32 mouse cellular contexts compared by ENCODE assay signal in genomic region chr12:8632737-8633365, GRCm38 (mm10). TPM values are rescaled to one million over a fixed set of nuclear protein-coding genes. Genes with fewer than 3 reads are reported as not detected.
DNase-seq lines count a peak whose midpoint lies in the region; ATAC-seq and TF ChIP-seq lines count a peak whose summit lies in the region.
"Had no signal": no experiment of that assay in that cellular context is flagged by ENCODE, and none has a peak within 500 bp of the region (broad histone marks: within the 10 kb centered on the region; RNA-seq: fewer than 3 reads in every experiment).

No protein-coding gene starts in this region.

- no peak overlapping the region for H3K4me3 ChIP-seq in kidney, postnatal 0 days (replicated peaks; ENCODE audit: low read depth, low read length)
- H3K4me3 ChIP-seq in kidney, embryonic 16.5 days (ENCODE audit: low read length), result no peak overlapping the region
- no peak overlapping the region for H3K4me3 ChIP-seq in CH12.LX (replicated peaks in 1 of 3; ENCODE audit: low read depth in 2 of 3, low read length in 2 of 3, poor library complexity in 1 of 3)
- no peak overlapping the region for H3K4me3 ChIP-seq in kidney, embryonic 15.5 days (replicated peaks)
- H3K4me3 ChIP-seq: embryonic facial prominence, embryonic 10.5 days; embryonic facial prominence, embryonic 13.5 days; erythroblast, embryonic 14.5 days; forebrain, embryonic 12.5 days; forebrain, embryonic 15.5 days; heart, embryonic 12.5 days; heart, embryonic 15.5 days; hindbrain, embryonic 15.5 days had no signal

- no peak for TF ChIP-seq RAD21 in CH12.LX (IDR thresholded peaks at IDR 0.05; ENCODE audit: low read depth, low read length)

- dilution Hi-C loops in CH12.LX (cut with MboI; ENCODE audit: extremely low pct_ligation_motif_present, extremely low pct_unique_long_range_greater_than_20kb, low sequenced_read_pairs), result no loop called here

- H3K27me3 ChIP-seq in kidney, postnatal 0 days (ENCODE audit: insufficient read depth, low read length), result no peaks in the 10 kb centered on the region
- H3K27me3 ChIP-seq in kidney, embryonic 16.5 days (ENCODE audit: insufficient read depth, low read length), result no peaks in the 10 kb centered on the region
- H3K27me3 ChIP-seq in CH12.LX (replicated peaks), result no peaks in the 10 kb centered on the region
- H3K27me3 ChIP-seq in kidney, embryonic 15.5 days, result no peaks in the 10 kb centered on the region
- H3K27me3 ChIP-seq: embryonic facial prominence, embryonic 13.5 days; forebrain, embryonic 12.5 days; forebrain, embryonic 15.5 days; heart, embryonic 12.5 days; heart, embryonic 15.5 days; hindbrain, embryonic 15.5 days had no signal

- no peak for ATAC-seq in kidney, postnatal 0 days (replicated peaks; ENCODE audit: low FRiP score, low read depth)
- ATAC-seq in kidney, embryonic 16.5 days (ENCODE audit: low FRiP score, low TSS enrichment), result no peak
- no peak for ATAC-seq in kidney, embryonic 15.5 days (replicated peaks; ENCODE audit: low FRiP score)
- ATAC-seq: activated CD4-positive, CD25-positive, alpha-beta regulatory T cell, adult 4 months; forebrain, embryonic 15.5 days; inflammation-experienced regulatory T-cells, adult 6 months had no signal

- in situ Hi-C loops in CH12.LX (cut with MboI; ENCODE audit: low pct_ligation_motif_present, low pct_unique_long_range_greater_than_20kb, low sequenced_read_pairs), result no loop called here

- 80% methylated on average over 2 of the region's 2 CpGs for WGBS in kidney, postnatal 0 days
- 75% methylated on average over 2 of the region's 2 CpGs for WGBS in kidney, embryonic 16.5 days
- 83% methylated on average over 2 of the region's 2 CpGs for WGBS in kidney, embryonic 15.5 days

- no peak for TF ChIP-seq EP300 in CH12.LX (IDR thresholded peaks at IDR 0.05; ENCODE audit: low read length)

- H3K9me3 ChIP-seq in kidney, postnatal 0 days (replicated peaks; ENCODE audit: low read length), result no peaks in the 10 kb centered on the region
- H3K9me3 ChIP-seq in kidney, embryonic 16.5 days (ENCODE audit: low read length), result no peaks in the 10 kb centered on the region
- H3K9me3 ChIP-seq in CH12.LX (replicated peaks; ENCODE audit: low read length), result peaks cover 2% of the 10 kb centered on the region
- no peaks in the 10 kb centered on the region for H3K9me3 ChIP-seq in kidney, embryonic 15.5 days (replicated peaks)
- H3K9me3 ChIP-seq: embryonic facial prominence, embryonic 10.5 days; embryonic facial prominence, embryonic 13.5 days; forebrain, embryonic 12.5 days; forebrain, embryonic 15.5 days; heart, embryonic 12.5 days; heart, embryonic 15.5 days; hindbrain, embryonic 15.5 days had no signal

- no peak for TF ChIP-seq CTCF in kidney, postnatal 0 days (IDR thresholded peaks at IDR 0.05; ENCODE audit: low read depth)
- TF ChIP-seq CTCF in CH12.LX (conservative IDR thresholded peaks at IDR 0.05 in 1 of 2, IDR thresholded peaks at IDR 0.05 in 1 of 2; ENCODE audit: low read depth in 2 of 2, low read length in 2 of 2), result no peak

- no peak for TF ChIP-seq POLR2A in CH12.LX (IDR thresholded peaks at IDR 0.05; ENCODE audit: low read depth, low read length)

- no peaks in the 10 kb centered on the region for H3K4me1 ChIP-seq in kidney, postnatal 0 days (replicated peaks; ENCODE audit: insufficient read depth, low read length)
- H3K4me1 ChIP-seq in kidney, embryonic 16.5 days (ENCODE audit: insufficient read depth, low read length), result no peaks in the 10 kb centered on the region
- peaks cover 0 to 4% of the 10 kb centered on the region in 2 experiments; a peak in 1 of 4 replicates for H3K4me1 ChIP-seq in CH12.LX (ENCODE audit: control insufficient read depth in 1 of 2, insufficient read depth in 2 of 2)
- no peaks in the 10 kb centered on the region for H3K4me1 ChIP-seq in kidney, embryonic 15.5 days
- H3K4me1 ChIP-seq: embryonic facial prominence, embryonic 10.5 days; embryonic facial prominence, embryonic 13.5 days; forebrain, embryonic 12.5 days; forebrain, embryonic 15.5 days; heart, embryonic 12.5 days; heart, embryonic 15.5 days; hindbrain, embryonic 15.5 days had no signal

- H3K36me3 ChIP-seq in kidney, postnatal 0 days (ENCODE audit: insufficient read depth, low read length), result no peaks in the 10 kb centered on the region
- H3K36me3 ChIP-seq in kidney, embryonic 16.5 days (ENCODE audit: insufficient read depth, low read length), result no peaks in the 10 kb centered on the region
- peaks cover 2 to 3% of the 10 kb centered on the region in 2 experiments for H3K36me3 ChIP-seq in CH12.LX (replicated peaks in 1 of 2; ENCODE audit: control insufficient read depth in 1 of 2, insufficient read depth in 1 of 2, low read length in 1 of 2)
- no peaks in the 10 kb centered on the region for H3K36me3 ChIP-seq in kidney, embryonic 15.5 days
- H3K36me3 ChIP-seq: embryonic facial prominence, embryonic 13.5 days; forebrain, embryonic 12.5 days; forebrain, embryonic 15.5 days; heart, embryonic 12.5 days; heart, embryonic 15.5 days; hindbrain, embryonic 15.5 days had no signal

- no peak overlapping the region for H3K9ac ChIP-seq in kidney, postnatal 0 days (ENCODE audit: low read depth, low read length)
- no peak overlapping the region for H3K9ac ChIP-seq in kidney, embryonic 16.5 days (replicated peaks; ENCODE audit: low read length)
- no peak overlapping the region for H3K9ac ChIP-seq in CH12.LX (ENCODE audit: insufficient read depth, low read depth)
- H3K9ac ChIP-seq in kidney, embryonic 15.5 days, result no peak overlapping the region
- H3K9ac ChIP-seq: embryonic facial prominence, embryonic 13.5 days; forebrain, embryonic 12.5 days; forebrain, embryonic 15.5 days; heart, embryonic 12.5 days; heart, embryonic 15.5 days; hindbrain, embryonic 15.5 days had no signal

- H3K4me2 ChIP-seq in kidney, postnatal 0 days (ENCODE audit: low read length), result no peak overlapping the region
- H3K4me2 ChIP-seq in kidney, embryonic 16.5 days (replicated peaks; ENCODE audit: low read depth, low read length), result no peak overlapping the region
- H3K4me2 ChIP-seq in CH12.LX (ENCODE audit: insufficient read depth, low read depth, poor library complexity, severe bottlenecking), result no peak overlapping the region
- H3K4me2 ChIP-seq in kidney, embryonic 15.5 days, result no peak overlapping the region
- H3K4me2 ChIP-seq: embryonic facial prominence, embryonic 13.5 days; forebrain, embryonic 12.5 days; forebrain, embryonic 15.5 days; heart, embryonic 12.5 days; heart, embryonic 15.5 days; hindbrain, embryonic 15.5 days had no signal

- peak; percentile 3 for DNase-seq in kidney, postnatal 0 days (ENCODE audit: low spot score)
- DNase-seq in 416B (ENCODE audit: low read depth), result peak; percentile 47
- DNase-seq in CH12.LX (ENCODE audit: extremely low read depth), result no peak
- DNase-seq in induced T-regulatory cell, adult 2 months (ENCODE audit: low read depth), result peak; percentile 36
- DNase-seq in urinary bladder, postnatal 25 days (ENCODE audit: low spot score), result no peak
- DNase-seq: adrenal gland, adult 8-10 months; adrenal gland, postnatal 25 days; cerebellum, adult 11-12 months; cerebellum, adult 8-10 months; cerebellum, postnatal 10 days; cerebellum, postnatal 36 days; embryo, embryonic 11 days; gastrocnemius, postnatal 25 days; heart, adult 18-20 months; heart, postnatal 10 days; heart, postnatal 4 days had no signal

- no peak overlapping the region for H3K27ac ChIP-seq in kidney, postnatal 0 days
- H3K27ac ChIP-seq in kidney, embryonic 16.5 days (ENCODE audit: low read length), result no peak overlapping the region
- no peak overlapping the region for H3K27ac ChIP-seq in CH12.LX (ENCODE audit: insufficient read depth, low read depth)
- no peak overlapping the region for H3K27ac ChIP-seq in kidney, embryonic 15.5 days
- H3K27ac ChIP-seq: embryonic facial prominence, embryonic 10.5 days; embryonic facial prominence, embryonic 13.5 days; forebrain, embryonic 12.5 days; forebrain, embryonic 15.5 days; heart, embryonic 15.5 days; hindbrain, embryonic 15.5 days had no signal

- H3K79me2 ChIP-seq in CH12.LX (replicated peaks; ENCODE audit: control insufficient read depth, extremely low read depth, insufficient read depth, poor library complexity, severe bottlenecking), result no peaks in the 10 kb centered on the region

TF ChIP-seq in CH12.LX, 34 proteins besides CTCF, POLR2A, EP300 and RAD21:
- TF ChIP-seq ZC3H11A (IDR thresholded peaks at IDR 0.05; ENCODE audit: low read depth, low read length) (no peak), ZNF384 (IDR thresholded peaks at IDR 0.05; ENCODE audit: low read depth, low read length) (peak; percentile 86)

RNA-seq across cellular contexts. Expression of gene Slc7a15, which starts 34.0 kb away (rescaled TPM):
- 0.05 TPM in 1 of 2 replicates, not detected in the other for polyA plus RNA-seq in kidney, postnatal 0 days (2015; fragmentation: Nextera tagmentation; extraction: Ambion mirVana)
- polyA plus RNA-seq in kidney, embryonic 16.5 days (2015; fragmentation: Nextera tagmentation; extraction: Ambion mirVana), result not detected in 2 replicates
- total RNA-seq in CH12.LX (2012; rRNA removed) (not detected in 2 replicates), CH12.LX (2014; rRNA removed) (not detected in 2 replicates)
- not detected in 2 replicates for polyA plus RNA-seq in CH12.LX (2012; ENCODE audit: insufficient read length, low read depth)
- polyA plus RNA-seq in kidney, embryonic 15.5 days (2015; fragmentation: Nextera tagmentation; extraction: Ambion mirVana), result not detected in 2 replicates
- total RNA-seq: adrenal gland, adult 8-10 months; adrenal gland, postnatal 25 days; gastrocnemius, adult 8-10 months; gastrocnemius, postnatal 25 days; heart, adult 18-20 months; heart, postnatal 10 days; heart, postnatal 4 days had no signal
- polyA plus RNA-seq: activated CD4-positive, CD25-positive, alpha-beta regulatory T cell, adult 4 months; brain, embryonic 14.5 days; cortical plate, adult 2 months; embryonic facial prominence, embryonic 10.5 days; embryonic facial prominence, embryonic 13.5 days; erythroblast, embryonic 14.5 days; forebrain, embryonic 12.5 days; forebrain, embryonic 15.5 days; heart, embryonic 12.5 days; heart, embryonic 15.5 days; hindbrain, embryonic 11.5 days; hindbrain, embryonic 15.5 days; inflammation-experienced regulatory T-cells, adult 6 months had no signal

RNA-seq across cellular contexts. Expression of gene Pum2, which starts 41.1 kb away (rescaled TPM):
- 35.5 and 39.5 TPM in 2 replicates for polyA plus RNA-seq in kidney, postnatal 0 days (2015; fragmentation: Nextera tagmentation; extraction: Ambion mirVana)
- 48.0 and 49.5 TPM in 2 replicates for polyA plus RNA-seq in kidney, embryonic 16.5 days (2015; fragmentation: Nextera tagmentation; extraction: Ambion mirVana)
- total RNA-seq in CH12.LX (2012; rRNA removed) (52.9 and 61.0 TPM in 2 replicates), CH12.LX (2014; rRNA removed) (90.2 and 97.5 TPM in 2 replicates)
- 62.7 and 75.4 TPM in 2 replicates for polyA plus RNA-seq in CH12.LX (2012; ENCODE audit: insufficient read length, low read depth)
- polyA plus RNA-seq in kidney, embryonic 15.5 days (2015; fragmentation: Nextera tagmentation; extraction: Ambion mirVana), result 47.9 and 49.1 TPM in 2 replicates

Comparison
In these comparisons a context has a peak if more than half of its experiments do, and no peak if none do; other contexts are left out.
1. DNase-seq: peak in kidney, postnatal 0 days (single experiment), 416B (single experiment) and induced T-regulatory cell, adult 2 months (single experiment); none in CH12.LX (single experiment) and urinary bladder, postnatal 25 days (single experiment).